Mouse (Mus musculus): ENCODE results near the gene Resp18. TPM values are rescaled to one million over a fixed set of nuclear protein-coding genes. Genes with fewer than 3 reads are reported as not detected.

Resp18 gene
- polyA plus RNA-seq, 1 experiment from 2014 or later: not detected

DNA sequence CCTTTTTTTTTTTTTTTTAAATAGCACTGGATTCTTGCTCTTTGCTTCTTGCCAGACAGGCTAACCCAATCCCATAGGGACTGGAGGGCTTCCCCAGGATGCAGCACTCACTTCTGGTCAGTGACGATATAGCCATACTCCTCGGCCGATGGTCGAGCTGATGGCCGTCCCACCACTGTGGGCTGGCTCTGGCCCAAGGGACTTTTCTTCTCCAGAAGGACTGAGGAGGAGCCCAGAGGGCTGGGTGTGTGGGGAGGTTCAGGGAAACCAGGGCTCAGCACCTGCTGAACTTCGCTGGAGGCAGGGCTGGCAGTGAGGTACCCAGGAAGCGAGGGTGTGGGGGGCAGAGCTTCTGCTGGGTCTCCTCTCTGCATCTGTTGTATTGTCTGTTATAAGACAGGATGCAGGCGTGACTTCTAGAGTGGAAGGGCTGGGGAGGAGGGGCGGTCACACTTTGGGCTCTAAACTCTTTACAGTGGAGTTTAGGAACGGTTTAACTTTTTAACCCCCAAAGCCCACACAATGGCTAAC is 22.6 kb downstream of the Resp18 start:
- H3K27me3 ChIP-seq (replicated peaks; ENCODE audit: control insufficient read depth, insufficient read depth, low read length): no peaks in the 10 kb centered on the region; the same call in 1 of the 2 replicates
- H3K9ac ChIP-seq (ENCODE audit: low read depth, low read length): no peak overlapping the region
- 70% methylated on average over 10 of the region's 10 CpGs for WGBS
- H3K9me3 ChIP-seq (ENCODE audit: control insufficient read depth, low read length): no peaks in the 10 kb centered on the region
- no peak for ATAC-seq (replicated peaks; ENCODE audit: low FRiP score)
- H3K4me2 ChIP-seq: no peak overlapping the region
- no peak overlapping the region for H3K27ac ChIP-seq (ENCODE audit: low read depth, low read length)
- no peak overlapping the region for H3K4me3 ChIP-seq (ENCODE audit: low read depth, low read length)
- no peaks in the 10 kb centered on the region for H3K36me3 ChIP-seq (ENCODE audit: control insufficient read depth, insufficient read depth, low read length)
- H3K4me1 ChIP-seq (replicated peaks; ENCODE audit: control insufficient read depth, insufficient read depth, low read length): peaks cover 7% of the 10 kb centered on the region; the same call in 1 of the 2 replicates
- DNase-seq (ENCODE audit: low spot score): no peak

DNA sequence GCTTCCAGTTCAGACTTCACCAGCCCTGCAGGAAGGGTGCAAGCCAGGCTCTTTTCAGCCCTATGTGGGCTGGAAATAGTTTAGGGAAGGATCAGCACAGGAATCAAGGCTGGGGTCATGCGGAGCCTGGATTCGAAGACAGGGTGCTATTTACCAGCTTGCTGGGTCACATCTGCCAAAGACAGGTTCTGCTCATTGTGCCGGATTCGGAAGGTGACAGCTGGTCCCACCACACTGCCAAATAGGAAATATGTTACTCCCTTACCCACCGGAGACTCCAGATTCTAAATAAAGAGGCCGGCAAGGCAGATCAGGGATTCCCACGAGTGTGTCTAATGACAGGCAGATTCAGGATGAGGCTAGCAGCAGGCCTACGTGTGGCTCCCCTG is 23.6 kb downstream of the Resp18 start:
- Histone ChIP-seq H3K4me1 (replicated peaks; ENCODE audit: control insufficient read depth, insufficient read depth, low read length) (peaks cover 7% of the 10 kb centered on the region), H3K4me2 (no peak overlapping the region), H3K27me3 (replicated peaks; ENCODE audit: control insufficient read depth, insufficient read depth, low read length) (no peaks in the 10 kb centered on the region), H3K36me3 (ENCODE audit: control insufficient read depth, insufficient read depth, low read length) (no peaks in the 10 kb centered on the region), H3K4me3 (ENCODE audit: low read depth, low read length) (no peak overlapping the region), H3K27ac (ENCODE audit: low read depth, low read length) (no peak overlapping the region), H3K9me3 (ENCODE audit: control insufficient read depth, low read length) (no peaks in the 10 kb centered on the region), H3K9ac (ENCODE audit: low read depth, low read length) (no peak overlapping the region)
- ATAC-seq (replicated peaks; ENCODE audit: low FRiP score) (no peak), DNase-seq (ENCODE audit: low spot score) (no peak)
- 72% methylated on average over 8 of the region's 8 CpGs for WGBS

DNA sequence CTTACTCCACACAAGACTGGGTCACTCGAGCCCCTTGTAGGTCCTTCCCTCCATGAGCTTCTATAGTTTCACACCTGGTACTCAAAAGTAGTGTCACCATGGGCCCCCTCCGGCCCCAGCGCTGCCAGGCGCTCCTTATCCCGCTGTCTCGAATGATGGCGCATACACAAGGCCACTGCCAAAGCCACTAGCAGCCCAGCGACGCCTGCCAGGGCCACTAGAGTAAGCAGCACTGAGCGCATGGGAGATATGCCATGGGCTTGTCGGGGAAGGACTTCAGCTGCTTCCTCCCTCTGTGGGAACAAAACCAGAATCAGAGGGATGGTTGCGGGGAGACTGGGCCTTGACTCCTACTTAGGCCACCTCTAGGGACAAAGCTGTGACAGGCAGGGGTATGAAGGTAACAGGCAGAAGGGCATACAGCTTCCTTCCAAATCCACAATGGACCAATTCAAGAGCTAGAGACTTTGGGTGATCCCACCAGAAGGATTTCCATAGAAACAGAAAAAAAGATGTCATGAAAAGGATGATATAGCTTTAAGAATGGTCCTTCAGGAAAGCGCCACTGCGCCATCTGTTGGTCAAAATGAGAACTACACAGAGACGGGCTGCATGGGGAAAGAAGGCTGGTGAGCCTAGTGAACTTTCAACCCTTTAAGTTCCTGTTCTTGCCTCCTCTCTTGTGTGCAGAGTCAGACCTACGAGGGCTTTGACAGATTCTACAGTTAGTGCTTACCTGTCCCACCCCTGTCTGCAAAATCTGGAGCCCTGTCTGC is 24.2 kb downstream of the Resp18 start:
- H3K9me3 ChIP-seq (ENCODE audit: control insufficient read depth, low read length): no peaks in the 10 kb centered on the region
- WGBS: 60% methylated on average over 16 of the region's 16 CpGs
- H3K27me3 ChIP-seq (replicated peaks; ENCODE audit: control insufficient read depth, insufficient read depth, low read length): no peaks in the 10 kb centered on the region
- H3K27ac ChIP-seq (ENCODE audit: low read depth, low read length): no peak overlapping the region
- no peaks in the 10 kb centered on the region for H3K36me3 ChIP-seq (ENCODE audit: control insufficient read depth, insufficient read depth, low read length)
- no peak for ATAC-seq (replicated peaks; ENCODE audit: low FRiP score)
- peaks cover 7% of the 10 kb centered on the region for H3K4me1 ChIP-seq (replicated peaks; ENCODE audit: control insufficient read depth, insufficient read depth, low read length)
- H3K4me3 ChIP-seq (ENCODE audit: low read depth, low read length): no peak overlapping the region
- no peak overlapping the region for H3K9ac ChIP-seq (ENCODE audit: low read depth, low read length)
- no peak overlapping the region for H3K4me2 ChIP-seq
- peak; percentile 63 for DNase-seq (ENCODE audit: low spot score)

DNA sequence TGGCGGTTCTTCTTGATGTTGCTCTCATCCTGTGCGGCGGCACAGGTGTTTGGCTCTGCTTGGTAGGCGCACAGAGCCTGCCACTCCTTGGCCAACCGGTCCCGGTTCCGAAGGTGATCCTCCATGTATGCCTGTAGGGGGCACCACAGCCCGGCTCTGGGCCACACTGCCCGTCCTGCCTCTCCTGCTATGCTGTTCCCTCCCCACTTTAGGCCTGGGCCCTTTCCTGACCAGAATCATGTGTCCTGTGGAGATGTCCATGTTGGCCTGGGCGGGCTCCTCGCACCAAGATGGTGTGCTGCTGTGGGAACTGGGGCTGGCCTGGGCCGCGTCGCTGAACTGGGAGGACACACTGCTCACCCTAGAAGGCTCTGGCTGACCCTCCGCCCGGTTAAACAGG is 25.2 kb downstream of the Resp18 start:
- H3K4me1 ChIP-seq (replicated peaks; ENCODE audit: control insufficient read depth, insufficient read depth, low read length): peaks cover 13% of the 10 kb centered on the region
- no peaks in the 10 kb centered on the region for H3K9me3 ChIP-seq (ENCODE audit: control insufficient read depth, low read length)
- H3K4me2 ChIP-seq: no peak overlapping the region
- no peak overlapping the region for H3K27ac ChIP-seq (ENCODE audit: low read depth, low read length)
- H3K36me3 ChIP-seq (ENCODE audit: control insufficient read depth, insufficient read depth, low read length): no peaks in the 10 kb centered on the region
- 66% methylated on average over 16 of the region's 16 CpGs for WGBS
- H3K4me3 ChIP-seq (ENCODE audit: low read depth, low read length): no peak overlapping the region
- no peaks in the 10 kb centered on the region for H3K27me3 ChIP-seq (replicated peaks; ENCODE audit: control insufficient read depth, insufficient read depth, low read length)
- ATAC-seq (replicated peaks; ENCODE audit: low FRiP score) (no peak), DNase-seq (ENCODE audit: low spot score) (peak; percentile 31)
- H3K9ac ChIP-seq (ENCODE audit: low read depth, low read length): no peak overlapping the region

DNA sequence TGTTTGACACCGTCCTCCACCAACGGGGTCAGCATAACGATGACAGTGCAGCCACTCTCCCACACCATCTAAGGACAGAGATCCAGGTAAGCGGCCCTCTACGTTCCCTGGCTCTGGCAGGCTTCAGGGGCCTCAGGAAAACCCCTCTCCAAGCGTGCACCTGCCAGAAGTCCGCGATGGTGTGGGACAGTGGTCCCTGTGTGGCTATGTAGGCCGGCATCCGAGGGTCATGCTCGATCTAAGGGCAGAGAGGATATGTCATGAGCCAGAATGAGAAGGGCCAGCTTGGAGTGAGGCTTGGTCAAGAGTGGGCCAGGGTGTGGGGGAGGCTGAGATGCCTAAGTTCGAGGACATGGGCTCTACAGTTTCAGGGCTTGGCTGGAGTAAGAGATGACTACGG is 25.9 kb downstream of the Resp18 start:
- H3K4me1 ChIP-seq (replicated peaks; ENCODE audit: control insufficient read depth, insufficient read depth, low read length): peaks cover 17% of the 10 kb centered on the region
- no peak overlapping the region for H3K4me2 ChIP-seq
- 65% methylated on average over 13 of the region's 13 CpGs for WGBS
- no peak overlapping the region for H3K27ac ChIP-seq (ENCODE audit: low read depth, low read length)
- ATAC-seq (replicated peaks; ENCODE audit: low FRiP score) (no peak), DNase-seq (ENCODE audit: low spot score) (no peak)
- no peaks in the 10 kb centered on the region for H3K27me3 ChIP-seq (replicated peaks; ENCODE audit: control insufficient read depth, insufficient read depth, low read length)
- no peaks in the 10 kb centered on the region for H3K36me3 ChIP-seq (ENCODE audit: control insufficient read depth, insufficient read depth, low read length)
- no peaks in the 10 kb centered on the region for H3K9me3 ChIP-seq (ENCODE audit: control insufficient read depth, low read length)
- H3K4me3 ChIP-seq (ENCODE audit: low read depth, low read length): no peak overlapping the region
- H3K9ac ChIP-seq (ENCODE audit: low read depth, low read length): no peak overlapping the region

DNA sequence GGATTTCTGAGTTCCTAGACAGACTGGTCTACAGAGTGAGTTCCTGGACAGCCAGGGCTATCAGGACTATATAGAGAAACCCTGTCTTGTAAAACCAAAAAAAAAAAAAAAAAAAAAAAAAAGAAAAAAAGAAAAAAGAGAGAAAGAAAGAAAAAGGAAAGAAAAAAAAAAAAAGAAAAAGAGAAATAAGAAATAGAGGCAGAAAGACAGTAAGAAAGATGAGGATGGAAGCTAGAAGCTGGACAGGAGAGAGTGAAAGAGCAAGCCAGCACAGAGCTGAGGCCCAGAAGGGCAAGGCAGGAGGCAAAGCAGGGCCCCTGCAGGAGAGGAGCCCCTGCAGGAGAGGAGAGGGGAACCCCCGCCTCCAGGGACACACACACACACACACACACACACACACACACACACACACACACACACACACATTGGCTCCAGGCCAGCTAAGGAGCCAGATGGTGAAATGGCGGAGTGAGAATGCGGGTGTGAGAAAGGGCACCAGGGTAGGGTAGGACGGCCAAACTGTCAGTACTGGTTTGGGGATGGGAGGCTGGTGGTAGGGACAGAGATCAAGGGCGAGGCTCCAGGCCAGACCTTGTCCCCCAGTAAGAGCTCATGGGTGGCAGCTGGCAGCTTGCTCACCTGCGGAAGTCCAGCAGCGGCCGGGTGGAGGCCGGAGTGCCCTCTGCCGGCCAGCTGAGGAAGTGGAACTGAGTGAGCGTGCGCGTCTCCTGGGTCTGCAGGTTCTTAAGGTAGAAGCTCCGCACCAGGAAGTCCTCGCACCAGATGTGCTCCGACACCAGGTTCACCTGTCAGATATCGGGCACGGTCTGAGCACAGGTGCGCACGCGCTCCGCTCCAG is 26.9 kb downstream of the Resp18 start:
- WGBS: 8% methylated on average over 22 of the region's 22 CpGs
- Histone ChIP-seq H3K27me3 (replicated peaks; ENCODE audit: control insufficient read depth, insufficient read depth, low read length) (no peaks in the 10 kb centered on the region; the same call in 1 of the 2 replicates), H3K27ac (ENCODE audit: low read depth, low read length) (no peak overlapping the region), H3K36me3 (ENCODE audit: control insufficient read depth, insufficient read depth, low read length) (no peaks in the 10 kb centered on the region), H3K4me1 (replicated peaks; ENCODE audit: control insufficient read depth, insufficient read depth, low read length) (peaks cover 17% of the 10 kb centered on the region), H3K9ac (ENCODE audit: low read depth, low read length) (peak overlapping the region; percentile 50; the same call in 1 of the 2 replicates), H3K4me2 (peak overlapping the region; percentile 68), H3K4me3 (ENCODE audit: low read depth, low read length) (peak overlapping the region; percentile 25; the same call in 1 of the 2 replicates), H3K9me3 (ENCODE audit: control insufficient read depth, low read length) (no peaks in the 10 kb centered on the region)
- ATAC-seq (replicated peaks; ENCODE audit: low FRiP score) (peak; percentile 60), DNase-seq (ENCODE audit: low spot score) (peak; percentile 77)

DNA sequence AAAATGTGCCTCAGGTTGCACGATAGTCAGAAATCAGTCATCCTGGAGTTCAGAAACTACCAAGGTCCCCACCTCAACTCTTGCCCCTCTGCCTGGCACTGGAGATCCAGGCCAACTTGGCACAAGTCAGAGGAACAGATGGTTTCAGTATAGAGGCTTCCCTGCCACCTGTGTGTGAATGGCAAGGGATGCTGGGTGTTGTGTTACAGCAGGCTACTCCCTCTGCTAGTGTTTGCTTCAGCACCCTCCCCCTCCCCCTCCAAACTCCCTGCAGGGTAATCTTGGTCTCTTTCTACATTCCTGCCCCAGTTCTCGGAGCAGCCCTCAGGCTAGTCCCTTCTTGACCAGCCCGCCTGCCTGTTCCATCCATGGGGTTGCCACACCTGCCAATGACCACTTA is 27.7 kb downstream of the Resp18 start:
- H3K4me2 ChIP-seq: no peak overlapping the region
- H3K9me3 ChIP-seq (ENCODE audit: control insufficient read depth, low read length): no peaks in the 10 kb centered on the region
- 84% methylated on average over 3 of the region's 3 CpGs for WGBS
- no peak overlapping the region for H3K4me3 ChIP-seq (ENCODE audit: low read depth, low read length)
- ATAC-seq (replicated peaks; ENCODE audit: low FRiP score) (no peak), DNase-seq (ENCODE audit: low spot score) (no peak)
- no peak overlapping the region for H3K27ac ChIP-seq (ENCODE audit: low read depth, low read length)
- H3K9ac ChIP-seq (ENCODE audit: low read depth, low read length): no peak overlapping the region
- H3K36me3 ChIP-seq (ENCODE audit: control insufficient read depth, insufficient read depth, low read length): no peaks in the 10 kb centered on the region
- no peaks in the 10 kb centered on the region; the same call in 1 of the 2 replicates for H3K27me3 ChIP-seq (replicated peaks; ENCODE audit: control insufficient read depth, insufficient read depth, low read length)
- H3K4me1 ChIP-seq (replicated peaks; ENCODE audit: control insufficient read depth, insufficient read depth, low read length): peaks cover 13% of the 10 kb centered on the region

DNA sequence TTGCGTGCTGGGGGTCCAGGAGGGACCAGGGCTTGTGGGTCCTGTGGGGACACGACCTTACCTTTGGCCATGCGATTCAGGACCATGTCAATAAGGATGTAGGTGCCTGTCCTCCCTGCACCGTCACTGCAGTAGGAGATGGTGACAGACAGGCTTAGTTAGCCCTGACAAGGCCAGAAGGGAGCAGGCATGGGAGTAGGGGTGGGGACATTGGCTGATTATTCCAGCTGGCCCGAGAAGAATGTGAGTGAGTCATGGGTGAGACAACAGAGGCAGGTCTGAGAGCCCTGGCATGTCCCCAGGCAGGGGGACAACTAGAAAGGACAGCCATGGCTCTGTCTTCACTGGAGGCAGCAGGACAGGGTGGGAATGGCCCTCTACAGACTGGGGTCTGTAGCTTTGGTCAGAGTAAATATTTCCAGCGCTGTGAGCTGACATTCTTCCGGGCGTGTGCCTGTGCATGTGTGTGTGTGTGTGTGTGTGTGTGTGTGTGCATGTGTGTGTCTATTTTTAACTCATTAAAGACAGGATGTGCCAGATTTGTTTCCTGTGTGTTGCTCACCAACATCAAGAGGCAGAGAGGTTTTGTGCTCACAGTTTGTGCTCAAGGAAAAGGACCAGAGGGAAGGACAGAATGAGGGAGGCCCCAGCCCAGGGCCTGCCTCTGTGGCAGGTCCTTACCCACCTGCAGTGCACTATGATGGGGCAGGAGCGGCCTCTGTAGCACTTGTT is 30.0 kb downstream of the Resp18 start:
- H3K9me3 ChIP-seq (ENCODE audit: control insufficient read depth, low read length): no peaks in the 10 kb centered on the region
- H3K9ac ChIP-seq (ENCODE audit: low read depth, low read length): 0 out of 2 replicates have a peak overlapping the region, but pooled peaks have one; percentile 9
- peaks cover 12% of the 10 kb centered on the region for H3K4me1 ChIP-seq (replicated peaks; ENCODE audit: control insufficient read depth, insufficient read depth, low read length)
- no peaks in the 10 kb centered on the region; the same call in 1 of the 2 replicates for H3K36me3 ChIP-seq (ENCODE audit: control insufficient read depth, insufficient read depth, low read length)
- WGBS: 58% methylated on average over 9 of the region's 9 CpGs
- H3K4me2 ChIP-seq: no peak overlapping the region
- no peaks in the 10 kb centered on the region; the same call in 1 of the 2 replicates for H3K27me3 ChIP-seq (replicated peaks; ENCODE audit: control insufficient read depth, insufficient read depth, low read length)
- no peak overlapping the region for H3K4me3 ChIP-seq (ENCODE audit: low read depth, low read length)
- ATAC-seq (replicated peaks; ENCODE audit: low FRiP score): no peak
- DNase-seq (ENCODE audit: low spot score): no peak
- H3K27ac ChIP-seq (ENCODE audit: low read depth, low read length): no peak overlapping the region
